Mouse (Mus musculus) bone marrow macrophage, adult 2 months (primary cell): ENCODE data around the gene Ccnd1. TPM values are rescaled to one million over a fixed set of nuclear protein-coding genes. Genes with fewer than 3 reads are reported as not detected.
A peak's percentile ranks its signal among the peaks of the same experiment; 100 is the strongest.
"Not testable (repeated sequence)": the region's sequence is repeated elsewhere in the genome, so short reads cannot be mapped to it uniquely, and the experiment has no call there.

Experiments
- H3K27ac ChIP-seq: 2 replicates; pipeline ENCODE4 v1.5.1; 2012; ENCODE audit warnings: low read depth, low read length; ENCODE audit not compliant: insufficient read depth
- H3K4me1 ChIP-seq: 2 replicates; pipeline ENCODE4 v1.6.1; 2012; ENCODE audit warnings: low read length; ENCODE audit not compliant: control insufficient read depth, insufficient read depth
- H3K4me3 ChIP-seq: 2 replicates; pipeline ENCODE4 v1.5.1; 2012; ENCODE audit warnings: mild to moderate bottlenecking, low read length, moderate library complexity; ENCODE audit not compliant: insufficient read depth
- CTCF ChIP-seq: IDR thresholded peaks from 2 replicates; pipeline ENCODE4 v1.5.1; 2012; ENCODE audit warnings: low read depth, mild to moderate bottlenecking, low read length, moderate library complexity
- POLR2A ChIP-seq: IDR thresholded peaks from 2 replicates; pipeline ENCODE4 v1.6.1; 2012; ENCODE audit warnings: mild to moderate bottlenecking, low read depth, low read length, borderline replicate concordance
- polyA plus RNA-seq: library from polyadenylated mRNA; stranded (reverse); fragments of >200 nt; gene quantifications from 2 replicates; pipeline ENCODE4 v1.2.4, GENCODE M21; 2012; ENCODE audit not compliant: missing spikeins, insufficient read depth, insufficient read length

Ccnd1 gene
- polyA plus RNA-seq, 1 experiment, result 31.9 TPM

GRCm38 (mm10) chr7:144895305-144896111, 44.2 kb downstream of the Ccnd1 start:
- Histone ChIP-seq H3K4me1 (no peaks in the 10 kb centered on the region; the same call in 1 of the 2 replicates), H3K4me3 (peak overlapping the region; percentile 37), H3K27ac (no peak overlapping the region)
- no peak for TF ChIP-seq POLR2A
- TF ChIP-seq CTCF, result peak; percentile 62

DNA sequence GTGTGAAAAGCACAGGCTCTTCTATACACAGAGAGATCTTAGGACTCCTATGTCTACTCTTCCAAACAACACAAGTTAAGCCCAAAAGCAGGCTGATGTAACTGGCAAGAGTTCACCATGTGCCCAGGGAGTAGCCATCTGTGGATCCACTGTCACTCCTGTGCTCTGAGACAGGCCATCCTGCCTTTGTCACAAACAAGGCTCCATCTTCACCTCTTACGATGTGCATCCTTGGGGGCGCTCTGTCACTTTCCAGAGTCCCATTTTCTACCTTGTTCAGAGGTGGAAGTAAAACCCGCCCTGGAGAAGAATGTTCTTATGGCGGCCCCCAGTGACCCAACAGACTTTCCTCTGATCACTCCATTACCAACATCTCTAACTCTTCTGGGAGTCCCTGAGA, 45.0 kb downstream of the Ccnd1 start:
- TF ChIP-seq POLR2A (no peak), CTCF (no peak)
- no peak overlapping the region for H3K4me3 ChIP-seq

DNA sequence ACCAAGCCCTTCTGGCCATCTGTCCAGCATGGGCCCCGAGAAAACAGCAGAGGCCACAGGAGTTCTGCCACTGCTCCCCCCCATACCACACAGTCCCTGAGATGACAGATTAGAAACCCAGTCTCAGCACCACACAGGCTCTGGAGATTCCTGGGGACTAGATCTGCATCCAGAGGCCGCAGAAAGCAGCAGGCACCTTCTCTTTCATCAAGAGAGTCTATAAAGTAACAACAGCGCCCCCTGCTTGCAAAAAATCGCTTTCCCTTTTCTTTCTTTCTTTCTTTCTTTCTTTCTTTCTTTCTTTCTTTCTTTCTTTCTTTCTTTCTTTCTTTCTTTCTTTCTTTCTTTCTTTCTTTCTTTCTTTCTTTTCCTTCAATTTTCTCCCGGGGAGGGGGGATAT, 45.5 kb downstream of the Ccnd1 start:
- Histone ChIP-seq H3K27ac (no peak overlapping the region), H3K4me1 (no peaks in the 10 kb centered on the region; the same call in 1 of the 2 replicates), H3K4me3 (no peak overlapping the region)
- TF ChIP-seq POLR2A (no peak), CTCF (peak; percentile 27; the same call in 1 of the 2 replicates)

More for the DNA sequence above, 45.0 kb downstream of the Ccnd1 start:
- H3K27ac ChIP-seq, result no peak overlapping the region
- H3K4me1 ChIP-seq, result no peaks in the 10 kb centered on the region; the same call in 1 of the 2 replicates

- TF ChIP-seq POLR2A, result no peak
- TF ChIP-seq CTCF, result no peak
Measured at GRCm38 (mm10) chr7:144892322-144892721, 47.4 kb downstream of the Ccnd1 start.

GRCm38 (mm10) chr7:144891863-144892262, 47.9 kb downstream of the Ccnd1 start:
- Histone ChIP-seq H3K4me1 (no peaks in the 10 kb centered on the region; the same call in 1 of the 2 replicates), H3K4me3 (no peak overlapping the region), H3K27ac (no peak overlapping the region)
- TF ChIP-seq POLR2A (no peak), CTCF (no peak)

More at GRCm38 (mm10) chr7:144892322-144892721, 47.4 kb downstream of the Ccnd1 start:
- Histone ChIP-seq H3K27ac (no peak overlapping the region), H3K4me1 (no peaks in the 10 kb centered on the region; the same call in 1 of the 2 replicates), H3K4me3 (no peak overlapping the region)

- H3K4me3 ChIP-seq, H3K27ac ChIP-seq, H3K4me1 ChIP-seq: not testable (repeated sequence)
Measured at GRCm38 (mm10) chr7:144890661-144891060, 49.1 kb downstream of the Ccnd1 start.

DNA sequence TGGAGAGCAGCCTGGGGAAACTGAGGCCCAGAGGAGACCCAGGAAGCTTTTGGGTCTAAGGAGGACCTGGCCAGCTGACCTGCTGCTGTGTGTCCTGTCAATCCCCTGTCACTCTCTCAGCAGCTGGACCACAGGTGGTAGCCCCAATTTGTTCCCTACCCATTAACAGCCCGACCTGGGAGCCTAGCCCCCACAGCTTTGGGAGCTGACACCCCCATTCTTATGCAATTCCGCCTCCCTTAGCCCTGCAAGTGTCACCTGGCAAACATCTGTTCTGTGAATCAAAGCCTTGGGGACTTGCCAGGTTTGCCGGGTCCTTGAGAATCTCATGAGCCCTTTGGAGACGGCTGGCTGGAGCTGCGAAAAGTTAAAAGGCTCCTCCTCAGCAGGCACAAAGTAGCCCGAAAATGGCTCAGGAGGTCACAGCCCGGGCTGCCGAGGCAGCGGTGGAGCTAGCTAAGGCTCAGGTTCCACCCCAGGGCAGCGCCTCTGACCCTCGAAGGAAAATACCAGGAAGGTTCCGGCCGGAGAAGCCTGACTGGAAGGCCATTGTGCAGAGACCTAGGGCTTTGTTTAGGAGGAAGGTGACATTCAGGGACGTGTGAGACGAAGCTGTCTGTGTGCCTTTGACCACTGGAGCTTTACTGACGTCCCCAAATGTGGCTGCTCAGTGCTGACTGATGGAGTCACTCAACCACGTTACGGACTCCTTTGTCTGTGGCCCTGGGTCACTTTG, 51.0 kb downstream of the Ccnd1 start:
- no peak overlapping the region for H3K27ac ChIP-seq
- TF ChIP-seq CTCF, result no peak
- no peak for TF ChIP-seq POLR2A
- no peaks in the 10 kb centered on the region for H3K4me1 ChIP-seq
- H3K4me3 ChIP-seq, result no peak overlapping the region

- no peak overlapping the region for H3K4me3 ChIP-seq
- TF ChIP-seq POLR2A, result no peak
- TF ChIP-seq CTCF, result no peak
- no peak overlapping the region for H3K27ac ChIP-seq
- no peaks in the 10 kb centered on the region for H3K4me1 ChIP-seq
Measured at GRCm38 (mm10) chr7:144887672-144888071, 52.1 kb downstream of the Ccnd1 start.

DNA sequence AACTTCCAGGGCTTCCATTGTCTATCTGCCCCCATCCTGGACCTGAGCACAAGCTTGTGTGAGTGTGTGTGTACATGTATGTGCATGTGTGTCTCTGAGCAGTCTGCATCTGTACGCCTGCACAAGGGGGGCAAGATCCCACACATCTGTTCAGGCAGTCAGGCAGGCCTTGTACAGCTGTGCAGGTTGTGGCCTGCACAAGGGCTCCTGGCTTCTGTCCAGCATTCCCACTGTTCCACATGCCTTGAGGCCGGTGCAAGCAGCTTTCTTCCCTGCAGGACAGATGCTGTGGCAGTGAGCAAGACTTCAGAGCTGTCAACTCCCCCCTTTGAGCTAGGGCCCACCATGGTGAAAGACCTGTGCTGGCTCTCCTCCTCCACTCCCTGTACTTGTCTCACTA, 56.6 kb downstream of the Ccnd1 start:
- Histone ChIP-seq H3K4me3 (no peak overlapping the region), H3K27ac (no peak overlapping the region), H3K4me1 (no peaks in the 10 kb centered on the region)
- TF ChIP-seq CTCF, result no peak
- no peak for TF ChIP-seq POLR2A

Other genes starting within 250 kb of the Ccnd1 start
- gene Ano1, start 188.0 kb downstream of the Ccnd1 start, polyA plus RNA-seq, result not detected in 2 replicates
- not detected in 2 replicates for gene Fgf3, start 101.8 kb downstream of the Ccnd1 start, polyA plus RNA-seq
- not detected in 2 replicates for gene Fgf4, start 92.6 kb downstream of the Ccnd1 start, polyA plus RNA-seq
- gene Fgf15, start 43.4 kb downstream of the Ccnd1 start, polyA plus RNA-seq, result not detected in 2 replicates
- 21.5 and 30.3 TPM in 2 replicates for gene LTO1, start 24.8 kb downstream of the Ccnd1 start, polyA plus RNA-seq